Mouse (Mus musculus) midbrain, postnatal 0 days (tissue): ENCODE measurements around the gene Gmpr2. TPM values are rescaled to one million over a fixed set of nuclear protein-coding genes. Genes with fewer than 3 reads are reported as not detected.

Source experiments
- ATAC-seq: fragments of 200-750 bp; cut with Nextera tagmentation; 2 replicates; pipeline ENCODE4 v1.8.0; 2017; ENCODE audit warnings: moderate number of reproducible peaks, mild to moderate bottlenecking, moderate TSS enrichment, moderate library complexity; ENCODE audit not compliant: low FRiP score
- DNase-seq: peaks from one replicate; pipeline ENCODE4 v3.0.0-alpha.2; 2015; ENCODE audit warnings: low spot score
- H3K27ac ChIP-seq: fragments of 300-500 bp; sonication (generic); 2 replicates; pipeline ENCODE4 v1.5.1; 2014; ENCODE audit warnings: low read depth, mild to moderate bottlenecking, low read length, mixed read lengths
- H3K27me3 ChIP-seq: fragments of 300-500 bp; sonication (generic); 2 replicates; pipeline ENCODE4 v1.6.1; 2014; ENCODE audit warnings: low read length, control low read depth, mixed read lengths; ENCODE audit not compliant: insufficient read depth
- H3K36me3 ChIP-seq: fragments of 300-500 bp; sonication (generic); 2 replicates; pipeline ENCODE4 v1.6.1; 2014; ENCODE audit warnings: low read length, control low read depth, mixed read lengths; ENCODE audit not compliant: insufficient read depth
- H3K4me1 ChIP-seq: fragments of 300-500 bp; sonication (generic); 2 replicates; pipeline ENCODE4 v1.6.1; 2014; ENCODE audit warnings: mild to moderate bottlenecking, control low read depth, antibody characterized with exemption, low read length, mixed read lengths; ENCODE audit not compliant: insufficient read depth
- H3K4me2 ChIP-seq: fragments of 300-500 bp; sonication (generic); 2 replicates; pipeline ENCODE4 v1.6.1; 2014; ENCODE audit warnings: low read depth, mild to moderate bottlenecking, low read length, mixed read lengths; ENCODE audit not compliant: poor library complexity, severe bottlenecking
- H3K4me3 ChIP-seq: fragments of 300-500 bp; sonication (generic); 2 replicates; pipeline ENCODE4 v1.5.1; 2014; ENCODE audit warnings: low read depth, mild to moderate bottlenecking, low read length, moderate library complexity
- H3K9ac ChIP-seq: fragments of 300-500 bp; sonication (generic); replicated peaks from 2 replicates; pipeline ENCODE4 v1.6.1; 2014; ENCODE audit warnings: mild to moderate bottlenecking, low read length, moderate library complexity, mixed read lengths; ENCODE audit not compliant: poor library complexity, severe bottlenecking
- H3K9me3 ChIP-seq: fragments of 300-500 bp; sonication (generic); 2 replicates; pipeline ENCODE4 v1.6.1; 2016; ENCODE audit warnings: low read length, control low read depth
- CTCF ChIP-seq: IDR thresholded peaks from 2 replicates; pipeline ENCODE4 v1.5.1; 2016; ENCODE audit warnings: antibody characterized with exemption, mild to moderate bottlenecking
- WGBS: fragments of 180-500 bp; shearing (Covaris S2); extraction: QIAGEN DNeasy Blood & Tissue Kit; methylation state at CpG from one replicate; pipeline ENCODE4 v1.1.7; 2014; 5-methylcytosine and 5-hydroxymethylcytosine counted together
- polyA plus RNA-seq: library from polyadenylated mRNA; unstranded; fragments of >200 nt; fragmentation: Nextera tagmentation; extraction: Ambion mirVana; gene quantifications from 2 replicates; pipeline ENCODE4 v1.2.1, GENCODE M21; 2015
- total RNA-seq: library from RNA; depleted of rRNA; stranded (reverse); fragments of >200 nt; gene quantifications from 2 replicates; pipeline ENCODE4 v1.2.3, GENCODE M21; 2014; rRNA removed

Gene Gmpr2
- total and polyA plus RNA-seq, 2 experiments from 2014 or later, result 19.9 to 36.7 TPM

GRCm38 (mm10) chr14:55723433-55723832 is 51.7 kb downstream of the Gmpr2 start:
- Histone ChIP-seq H3K36me3 (peaks cover 9% of the 10 kb centered on the region; the same call in 1 of the 2 replicates), H3K4me1 (peaks cover 5% of the 10 kb centered on the region; the same call in 1 of the 2 replicates), H3K9me3 (no peaks in the 10 kb centered on the region), H3K4me2 (no peak overlapping the region), H3K27me3 (no peaks in the 10 kb centered on the region), H3K27ac (no peak overlapping the region), H3K4me3 (no peak overlapping the region), H3K9ac (no peak overlapping the region)
- ATAC-seq, result no peak
- DNase-seq, result no peak
- no peak for TF ChIP-seq CTCF
- 94% methylated on average over 7 of the region's 7 CpGs for whole genome bisulfite sequencing

GRCm38 (mm10) chr14:55724411-55724871 is 52.7 kb downstream of the Gmpr2 start:
- TF ChIP-seq CTCF, result no peak
- Histone ChIP-seq H3K9me3 (no peaks in the 10 kb centered on the region), H3K27me3 (no peaks in the 10 kb centered on the region), H3K27ac (no peak overlapping the region), H3K4me2 (no peak overlapping the region), H3K9ac (no peak overlapping the region), H3K4me1 (peaks cover 5% of the 10 kb centered on the region; the same call in 1 of the 2 replicates), H3K36me3 (peaks cover 8% of the 10 kb centered on the region; the same call in 1 of the 2 replicates), H3K4me3 (no peak overlapping the region)
- ATAC-seq (no peak), DNase-seq (no peak)
- WGBS, result 69% methylated on average over 8 of the region's 8 CpGs

- no peak for DNase-seq
- no peaks in the 10 kb centered on the region for H3K36me3 ChIP-seq
- H3K4me3 ChIP-seq, result no peak overlapping the region
- ATAC-seq, result no peak
- H3K9me3 ChIP-seq, result no peaks in the 10 kb centered on the region
- H3K9ac ChIP-seq, result no peak overlapping the region
- peaks cover under 1% of the 10 kb centered on the region; the same call in 1 of the 2 replicates for H3K4me1 ChIP-seq
- no peaks in the 10 kb centered on the region for H3K27me3 ChIP-seq
- TF ChIP-seq CTCF, result no peak
- H3K4me2 ChIP-seq, result no peak overlapping the region
- H3K27ac ChIP-seq, result no peak overlapping the region
Observed at GRCm38 (mm10) chr14:55726261-55726660, 54.5 kb downstream of the Gmpr2 start.

GRCm38 (mm10) chr14:55727889-55728685 is 56.3 kb downstream of the Gmpr2 start:
- H3K4me2 ChIP-seq, result no peak overlapping the region
- 69% methylated on average over 8 of the region's 8 CpGs for WGBS
- no peaks in the 10 kb centered on the region for H3K36me3 ChIP-seq
- ATAC-seq (no peak), DNase-seq (no peak)
- no peak overlapping the region for H3K27ac ChIP-seq
- H3K4me1 ChIP-seq, result no peaks in the 10 kb centered on the region
- no peak for TF ChIP-seq CTCF
- no peaks in the 10 kb centered on the region for H3K27me3 ChIP-seq
- no peak overlapping the region for H3K4me3 ChIP-seq
- H3K9ac ChIP-seq, result no peak overlapping the region
- no peaks in the 10 kb centered on the region for H3K9me3 ChIP-seq

Other genes with a start within 250 kb of the Gmpr2 start
Only the 30 nearest of the 35 such genes appear.
- gene Carmil3, start 181.3 kb upstream of the Gmpr2 start, total RNA-seq, result 118 and 166 TPM in 2 replicates
- 33.3 and 37.6 TPM in 2 replicates for gene Carmil3, start 181.3 kb upstream of the Gmpr2 start, polyA plus RNA-seq
- gene Cpne6, start 161.5 kb upstream of the Gmpr2 start, total RNA-seq, result 9.4 and 14.7 TPM in 2 replicates
- gene Cpne6, start 161.5 kb upstream of the Gmpr2 start, polyA plus RNA-seq, result 12.3 and 15.0 TPM in 2 replicates
- 1.5 and 3.8 TPM in 2 replicates for gene Nrl, start 147.0 kb upstream of the Gmpr2 start, total RNA-seq
- gene Nrl, start 147.0 kb upstream of the Gmpr2 start, polyA plus RNA-seq, result 0.55 and 0.57 TPM in 2 replicates
- gene Pck2, start 131.7 kb upstream of the Gmpr2 start, total RNA-seq, result 27.8 and 29.1 TPM in 2 replicates
- 18.2 and 21.6 TPM in 2 replicates for gene Pck2, start 131.7 kb upstream of the Gmpr2 start, polyA plus RNA-seq
- gene Dcaf11, start 111.9 kb upstream of the Gmpr2 start, total RNA-seq, result 98.3 and 103 TPM in 2 replicates
- 102 and 114 TPM in 2 replicates for gene Dcaf11, start 111.9 kb upstream of the Gmpr2 start, polyA plus RNA-seq
- gene A730061H03Rik, start 111.5 kb upstream of the Gmpr2 start, total RNA-seq, result 5.4 TPM in 1 of 2 replicates, not detected in the other
- gene A730061H03Rik, start 111.5 kb upstream of the Gmpr2 start, polyA plus RNA-seq, result 0.69 TPM in 1 of 2 replicates, not detected in the other
- gene Fitm1, start 96.3 kb upstream of the Gmpr2 start, total RNA-seq, result 0.33 and 0.80 TPM in 2 replicates
- gene Fitm1, start 96.3 kb upstream of the Gmpr2 start, polyA plus RNA-seq, result 0.16 and 0.17 TPM in 2 replicates
- gene Psme1, start 93.8 kb upstream of the Gmpr2 start, total RNA-seq, result 119 and 147 TPM in 2 replicates
- 268 and 288 TPM in 2 replicates for gene Psme1, start 93.8 kb upstream of the Gmpr2 start, polyA plus RNA-seq
- gene Emc9, start 86.6 kb upstream of the Gmpr2 start, total RNA-seq, result 36.3 and 38.9 TPM in 2 replicates
- gene Emc9, start 86.6 kb upstream of the Gmpr2 start, polyA plus RNA-seq, result 74.3 and 78.8 TPM in 2 replicates
- gene Psme2, start 80.8 kb upstream of the Gmpr2 start, total RNA-seq, result 62.8 and 69.6 TPM in 2 replicates
- 157 and 184 TPM in 2 replicates for gene Psme2, start 80.8 kb upstream of the Gmpr2 start, polyA plus RNA-seq
- 19.8 and 26.7 TPM in 2 replicates for gene Rnf31, start 80.2 kb upstream of the Gmpr2 start, total RNA-seq
- 20.4 and 23.0 TPM in 2 replicates for gene Rnf31, start 80.2 kb upstream of the Gmpr2 start, polyA plus RNA-seq
- gene Irf9, start 68.4 kb upstream of the Gmpr2 start, total RNA-seq, result 17.1 and 18.2 TPM in 2 replicates
- gene Irf9, start 68.4 kb upstream of the Gmpr2 start, polyA plus RNA-seq, result 7.4 and 8.3 TPM in 2 replicates
- 6.0 and 11.1 TPM in 2 replicates for gene Rec8, start 53.9 kb upstream of the Gmpr2 start, total RNA-seq
- gene Rec8, start 53.9 kb upstream of the Gmpr2 start, polyA plus RNA-seq, result 7.6 and 8.7 TPM in 2 replicates
- 109 and 122 TPM in 2 replicates for gene Ipo4, start 36.0 kb upstream of the Gmpr2 start, total RNA-seq
- 104 and 112 TPM in 2 replicates for gene Ipo4, start 36.0 kb upstream of the Gmpr2 start, polyA plus RNA-seq
- gene Gm49378, start 34.0 kb upstream of the Gmpr2 start, total RNA-seq, result 6.3 and 6.7 TPM in 2 replicates
- 2.3 and 2.8 TPM in 2 replicates for gene Gm49378, start 34.0 kb upstream of the Gmpr2 start, polyA plus RNA-seq
- gene Tm9sf1, start 28.1 kb upstream of the Gmpr2 start, total RNA-seq, result 47.7 and 60.3 TPM in 2 replicates
- gene Tm9sf1, start 28.1 kb upstream of the Gmpr2 start, polyA plus RNA-seq, result 48.2 and 54.3 TPM in 2 replicates
- gene Tssk4, start 21.8 kb upstream of the Gmpr2 start, total RNA-seq, result 0.14 and 0.16 TPM in 2 replicates
- 0.28 and 0.36 TPM in 2 replicates for gene Tssk4, start 21.8 kb upstream of the Gmpr2 start, polyA plus RNA-seq
- gene Mdp1, start 11.4 kb upstream of the Gmpr2 start, total RNA-seq, result 46.7 and 53.7 TPM in 2 replicates
- gene Mdp1, start 11.4 kb upstream of the Gmpr2 start, polyA plus RNA-seq, result 77.9 and 82.2 TPM in 2 replicates
- gene Nedd8, start 183 bp downstream of the Gmpr2 start, total RNA-seq, result 129 and 133 TPM in 2 replicates
- gene Nedd8, start 183 bp downstream of the Gmpr2 start, polyA plus RNA-seq, result 569 and 590 TPM in 2 replicates
- gene Tinf2, start 9.9 kb downstream of the Gmpr2 start, total RNA-seq, result 14.6 and 15.7 TPM in 2 replicates
- gene Tinf2, start 9.9 kb downstream of the Gmpr2 start, polyA plus RNA-seq, result 19.9 and 23.6 TPM in 2 replicates
- 0.16 and 0.38 TPM in 2 replicates for gene Tgm1, start 42.0 kb downstream of the Gmpr2 start, total RNA-seq
- 0.14 and 0.18 TPM in 2 replicates for gene Tgm1, start 42.0 kb downstream of the Gmpr2 start, polyA plus RNA-seq
- gene Rabggta, start 50.3 kb downstream of the Gmpr2 start, total RNA-seq, result 75.1 and 94.5 TPM in 2 replicates
- gene Rabggta, start 50.3 kb downstream of the Gmpr2 start, polyA plus RNA-seq, result 61.9 and 62.6 TPM in 2 replicates
- 75.1 and 94.0 TPM in 2 replicates for gene Dhrs1, start 73.7 kb downstream of the Gmpr2 start, total RNA-seq
- 72.0 and 73.3 TPM in 2 replicates for gene Dhrs1, start 73.7 kb downstream of the Gmpr2 start, polyA plus RNA-seq
- 22.0 and 30.4 TPM in 2 replicates for gene Nop9, start 73.8 kb downstream of the Gmpr2 start, total RNA-seq
- 17.3 and 17.8 TPM in 2 replicates for gene Nop9, start 73.8 kb downstream of the Gmpr2 start, polyA plus RNA-seq
- gene Cideb, start 86.5 kb downstream of the Gmpr2 start, total RNA-seq, result 0.66 and 2.6 TPM in 2 replicates
- 0.25 and 1.1 TPM in 2 replicates for gene Cideb, start 86.5 kb downstream of the Gmpr2 start, polyA plus RNA-seq
- gene Ltb4r2, start 89.5 kb downstream of the Gmpr2 start, total RNA-seq, result 0.38 and 1.6 TPM in 2 replicates
- gene Ltb4r2, start 89.5 kb downstream of the Gmpr2 start, polyA plus RNA-seq, result 0.43 and 0.60 TPM in 2 replicates
- gene Ltb4r1, start 94.0 kb downstream of the Gmpr2 start, total RNA-seq, result 0.88 and 1.8 TPM in 2 replicates
- gene Ltb4r1, start 94.0 kb downstream of the Gmpr2 start, polyA plus RNA-seq, result 0.94 and 1.1 TPM in 2 replicates
- gene Adcy4, start 112.2 kb downstream of the Gmpr2 start, total RNA-seq, result 3.6 and 4.0 TPM in 2 replicates
- gene Adcy4, start 112.2 kb downstream of the Gmpr2 start, polyA plus RNA-seq, result 1.7 TPM in 2 replicates
- gene Ripk3, start 116.9 kb downstream of the Gmpr2 start, total RNA-seq, result 0.27 TPM in 1 of 2 replicates, not detected in the other
- gene Ripk3, start 116.9 kb downstream of the Gmpr2 start, polyA plus RNA-seq, result 1.3 and 3.0 TPM in 2 replicates
- gene Nfatc4, start 151.2 kb downstream of the Gmpr2 start, total RNA-seq, result 9.6 and 12.9 TPM in 2 replicates
- 4.2 and 5.2 TPM in 2 replicates for gene Nfatc4, start 151.2 kb downstream of the Gmpr2 start, polyA plus RNA-seq